Mouse (Mus musculus) forebrain, postnatal 0 days (tissue): ENCODE measurements around the gene Zfp74. TPM values are rescaled to one million over a fixed set of nuclear protein-coding genes. Genes with fewer than 3 reads are reported as not detected.
A peak's percentile ranks its signal among the peaks of the same experiment; 100 is the strongest.

Source experiments
- ATAC-seq: fragments of 200-750 bp; cut with Nextera tagmentation; 2 replicates; pipeline ENCODE4 v1.8.0; 2017; ENCODE audit warnings: mild to moderate bottlenecking, moderate library complexity
- DNase-seq: peaks from one replicate; pipeline ENCODE4 v3.0.0-alpha.2; 2015
- H3K27ac ChIP-seq: fragments of 300-500 bp; sonication (generic); 2 replicates; pipeline ENCODE4 v1.5.1; 2014; ENCODE audit warnings: low read depth, mild to moderate bottlenecking, antibody characterized with exemption, low read length, moderate library complexity, mixed read lengths
- H3K27me3 ChIP-seq: fragments of 300-500 bp; sonication (generic); 2 replicates; pipeline ENCODE4 v1.6.1; 2014; ENCODE audit warnings: mild to moderate bottlenecking, low read length, mixed read lengths; ENCODE audit not compliant: insufficient read depth
- H3K36me3 ChIP-seq: fragments of 300-500 bp; sonication (generic); 2 replicates; pipeline ENCODE4 v1.6.1; 2014; ENCODE audit warnings: mild to moderate bottlenecking, moderate library complexity; ENCODE audit not compliant: insufficient read depth
- H3K4me1 ChIP-seq: fragments of 300-500 bp; sonication (generic); 2 replicates; pipeline ENCODE4 v1.6.1; 2014; ENCODE audit warnings: antibody characterized with exemption; ENCODE audit not compliant: insufficient read depth
- H3K4me2 ChIP-seq: fragments of 300-500 bp; sonication (generic); 2 replicates; pipeline ENCODE4 v1.6.1; 2014; ENCODE audit warnings: low read depth, mild to moderate bottlenecking, moderate library complexity
- H3K4me3 ChIP-seq: fragments of 300-500 bp; sonication (generic); 2 replicates; pipeline ENCODE4 v1.5.1; 2014; ENCODE audit warnings: low read depth, low read length, mixed read lengths
- H3K9ac ChIP-seq: fragments of 300-500 bp; sonication (generic); 2 replicates; pipeline ENCODE4 v1.6.1; 2014; ENCODE audit warnings: mild to moderate bottlenecking
- H3K9me3 ChIP-seq: fragments of 300-500 bp; sonication (generic); 2 replicates; pipeline ENCODE4 v1.6.1; 2016; ENCODE audit warnings: low read length
- CTCF ChIP-seq: sonication (generic); IDR thresholded peaks from 2 replicates; pipeline ENCODE4 v1.5.1; 2016; ENCODE audit warnings: antibody characterized with exemption, control low read depth, low read depth
- WGBS: fragments of 180-500 bp; shearing (Covaris S2); extraction: QIAGEN DNeasy Blood & Tissue Kit; methylation state at CpG from one replicate; pipeline ENCODE4 v1.1.7; 2014; 5-methylcytosine and 5-hydroxymethylcytosine counted together
- polyA plus RNA-seq: library from polyadenylated mRNA; unstranded; fragments of >200 nt; fragmentation: Nextera tagmentation; extraction: Ambion mirVana; gene quantifications from 2 replicates; pipeline ENCODE4 v1.2.1, GENCODE M21; 2015
- total RNA-seq: library from RNA; depleted of rRNA; stranded (reverse); fragments of >200 nt; gene quantifications from 2 replicates; pipeline ENCODE4 v1.2.3, GENCODE M21; 2014

Gene Zfp74
- total and polyA plus RNA-seq, 2 experiments from 2014 or later = 14.4 to 15.8 TPM

GRCm38 (mm10) chr7:29986101-29986500 lies 32.2 kb upstream of the Zfp74 start:
- H3K36me3 ChIP-seq = peaks cover 11% of the 10 kb centered on the region
- H3K4me3 ChIP-seq = no peak overlapping the region
- peaks cover 11% of the 10 kb centered on the region; the same call in 1 of the 2 replicates for H3K4me1 ChIP-seq
- H3K9me3 ChIP-seq = no peaks in the 10 kb centered on the region
- no peak overlapping the region for H3K9ac ChIP-seq
- ATAC-seq (no peak), DNase-seq (no peak)
- no peak for TF ChIP-seq CTCF
- H3K27ac ChIP-seq = no peak overlapping the region
- H3K4me2 ChIP-seq = no peak overlapping the region
- no peaks in the 10 kb centered on the region for H3K27me3 ChIP-seq
- 92% methylated on average over 8 of the region's 8 CpGs for WGBS

- H3K4me2 ChIP-seq = peak within 1 kb of the TSS; percentile 74
- H3K4me1 ChIP-seq = peaks cover 11% of the 10 kb centered on the region; the same call in 1 of the 2 replicates
- peak within 1 kb of the TSS; percentile 85 for H3K4me3 ChIP-seq
- DNase-seq (peak; percentile 86), ATAC-seq (peak; percentile 94)
- H3K27me3 ChIP-seq = no peaks in the 10 kb centered on the region
- WGBS = 2% methylated on average over 55 of the region's 62 CpGs
- H3K9ac ChIP-seq = peak within 1 kb of the TSS; percentile 69
- H3K27ac ChIP-seq = peak within 1 kb of the TSS; percentile 81
- peak; percentile 76 for TF ChIP-seq CTCF
- H3K36me3 ChIP-seq = peaks cover 3% of the 10 kb centered on the region; the same call in 1 of the 2 replicates
- H3K9me3 ChIP-seq = no peaks in the 10 kb centered on the region
These were observed 29.9 kb upstream of the Zfp74 start, which contains the start of gene Zfp568 for GRCm38 (mm10) chr7:29983690-29984380. Zfp568 (plus strand) TSS chr7:29983955.

DNA sequence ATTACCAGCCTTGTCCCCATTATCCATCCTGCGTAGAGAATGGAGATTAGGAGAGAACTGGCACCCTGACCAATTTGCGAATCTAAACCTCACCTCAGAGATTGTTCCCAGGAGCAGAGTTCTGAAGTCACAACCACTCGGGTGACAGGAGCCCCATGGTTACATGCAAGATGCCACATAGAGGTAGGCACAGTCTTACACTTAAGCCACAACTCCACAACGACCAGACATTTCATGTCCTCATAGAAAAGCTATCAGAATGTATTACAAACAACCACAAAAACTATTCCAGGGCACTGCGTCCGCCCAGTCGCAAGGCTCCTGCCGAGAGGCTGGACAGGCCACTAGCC lies 29.4 kb upstream of the Zfp74 start:
- no peak for TF ChIP-seq CTCF
- Histone ChIP-seq H3K27ac (peak overlapping the region; percentile 81), H3K4me1 (peaks cover 11% of the 10 kb centered on the region; the same call in 1 of the 2 replicates), H3K4me3 (peak overlapping the region; percentile 85), H3K4me2 (peak overlapping the region; percentile 74), H3K36me3 (no peaks in the 10 kb centered on the region; the same call in 1 of the 2 replicates), H3K9me3 (no peaks in the 10 kb centered on the region), H3K27me3 (no peaks in the 10 kb centered on the region), H3K9ac (peak overlapping the region; percentile 69)
- DNase-seq = no peak
- under 1% methylated on average over 8 of the region's 8 CpGs for WGBS
- ATAC-seq = peak; percentile 50; the same call in 1 of the 2 replicates

DNA sequence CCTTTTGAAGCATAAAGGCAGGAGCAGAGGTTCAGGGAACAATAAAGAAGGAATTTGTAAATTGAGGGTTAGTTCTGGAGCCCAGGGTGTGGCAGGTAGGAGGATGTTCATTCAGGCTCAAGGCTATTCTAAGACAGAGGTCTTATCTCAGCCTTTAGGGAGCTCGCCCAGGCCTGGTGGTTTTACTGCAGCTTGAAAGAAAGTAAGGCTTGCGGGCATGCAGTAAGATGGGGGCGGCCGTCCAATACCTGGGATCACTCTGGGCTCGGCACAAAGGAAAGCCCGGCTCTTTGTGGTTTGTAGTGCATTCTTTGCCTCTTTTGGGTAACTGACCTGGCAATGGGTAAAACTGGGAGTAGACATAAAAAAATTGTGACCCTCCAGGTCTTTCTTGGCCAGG lies 29.0 kb upstream of the Zfp74 start:
- DNase-seq (no peak), ATAC-seq (no peak)
- H3K27ac ChIP-seq = peak overlapping the region; percentile 81
- 22% methylated on average over 6 of the region's 6 CpGs for whole genome bisulfite sequencing
- no peaks in the 10 kb centered on the region; the same call in 1 of the 2 replicates for H3K36me3 ChIP-seq
- peak overlapping the region; percentile 69 for H3K9ac ChIP-seq
- H3K9me3 ChIP-seq = no peaks in the 10 kb centered on the region
- H3K4me1 ChIP-seq = peaks cover 11% of the 10 kb centered on the region; the same call in 1 of the 2 replicates
- no peaks in the 10 kb centered on the region for H3K27me3 ChIP-seq
- H3K4me3 ChIP-seq = peak overlapping the region; percentile 85
- H3K4me2 ChIP-seq = peak overlapping the region; percentile 74
- TF ChIP-seq CTCF = no peak

DNA sequence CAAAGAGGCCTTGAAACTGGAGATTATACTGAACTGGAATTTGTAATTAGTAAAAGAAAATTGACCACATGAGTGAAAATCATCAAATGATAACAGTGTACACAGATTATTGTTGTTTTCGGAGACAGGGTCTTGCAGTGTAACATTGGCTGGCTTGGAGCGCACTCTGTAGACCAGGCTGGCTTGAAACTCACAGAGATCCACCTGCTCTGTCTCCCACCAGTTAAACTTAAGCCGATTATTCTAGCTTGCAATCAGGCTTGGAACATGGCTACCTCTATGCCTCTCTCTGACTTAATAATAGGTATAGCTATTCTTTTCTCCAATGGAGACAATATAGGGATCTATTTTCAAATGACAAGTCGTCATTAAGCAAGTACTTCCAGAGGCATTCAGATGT lies 28.5 kb upstream of the Zfp74 start:
- 77% methylated on average over 4 of the region's 4 CpGs for WGBS
- no peak overlapping the region for H3K4me3 ChIP-seq

DNA sequence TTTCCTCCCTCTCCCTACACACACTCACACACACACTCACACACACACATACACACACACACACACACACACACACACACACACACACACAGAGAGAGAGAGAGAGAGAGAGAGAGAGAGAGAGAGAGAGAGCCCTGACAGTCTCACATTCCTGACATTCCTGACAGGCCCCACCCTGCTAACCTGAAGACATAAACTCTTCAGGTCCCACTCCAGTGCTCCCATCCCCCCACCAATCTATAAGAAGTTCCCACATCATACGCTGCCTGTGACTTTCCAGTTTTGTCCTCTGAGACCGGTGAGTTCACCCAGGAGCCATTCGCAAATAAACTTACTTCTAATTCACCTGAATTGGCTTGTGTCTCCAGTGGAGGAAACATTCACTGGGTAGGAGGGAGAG lies 28.0 kb upstream of the Zfp74 start:
- no peak for DNase-seq

More for the DNA sequence above, 28.5 kb upstream of the Zfp74 start:
- Histone ChIP-seq H3K9me3 (no peaks in the 10 kb centered on the region), H3K4me1 (peaks cover 11% of the 10 kb centered on the region; the same call in 1 of the 2 replicates), H3K36me3 (no peaks in the 10 kb centered on the region), H3K27ac (no peak overlapping the region), H3K27me3 (no peaks in the 10 kb centered on the region), H3K9ac (no peak overlapping the region), H3K4me2 (0 out of 2 replicates have a peak overlapping the region, but pooled peaks have one; percentile 74)
- TF ChIP-seq CTCF = no peak
- ATAC-seq (no peak), DNase-seq (no peak)

GRCm38 (mm10) chr7:29981455-29981854 lies 27.6 kb upstream of the Zfp74 start:
- Histone ChIP-seq H3K9ac (no peak overlapping the region), H3K27ac (no peak overlapping the region), H3K27me3 (no peaks in the 10 kb centered on the region), H3K4me2 (no peak overlapping the region), H3K4me3 (no peak overlapping the region), H3K4me1 (peaks cover 11% of the 10 kb centered on the region; the same call in 1 of the 2 replicates), H3K9me3 (no peaks in the 10 kb centered on the region), H3K36me3 (no peaks in the 10 kb centered on the region)
- TF ChIP-seq CTCF = no peak
- 49% methylated on average over 5 of the region's 5 CpGs for WGBS
- ATAC-seq (no peak), DNase-seq (no peak)

More for the DNA sequence above, 28.0 kb upstream of the Zfp74 start:
- H3K9ac ChIP-seq = no peak overlapping the region
- H3K27me3 ChIP-seq = no peaks in the 10 kb centered on the region
- no peaks in the 10 kb centered on the region for H3K36me3 ChIP-seq
- no peak for TF ChIP-seq CTCF
- 91% methylated on average over 3 of the region's 3 CpGs for WGBS
- no peak overlapping the region for H3K27ac ChIP-seq
- H3K4me3 ChIP-seq = no peak overlapping the region
- peaks cover 11% of the 10 kb centered on the region; the same call in 1 of the 2 replicates for H3K4me1 ChIP-seq
- no peak overlapping the region for H3K4me2 ChIP-seq
- no peaks in the 10 kb centered on the region for H3K9me3 ChIP-seq
- ATAC-seq = no peak
